Mouse (Mus musculus) MEL (cell line): ENCODE measurements around the gene Uvssa. TPM values are rescaled to one million over a fixed set of nuclear protein-coding genes. Genes with fewer than 3 reads are reported as not detected.
A peak's percentile ranks its signal among the peaks of the same experiment; 100 is the strongest.

Source experiments
- DNase-seq: peaks from one replicate; pipeline ENCODE4 v3.0.0; 2011; ENCODE audit warnings: low read depth, low spot score
- H3K27ac ChIP-seq: 2 replicates; pipeline ENCODE4 v1.5.1; 2012; ENCODE audit warnings: low read depth, mild to moderate bottlenecking, control low read depth, low read length, moderate library complexity; ENCODE audit not compliant: control insufficient read depth
- H3K27me3 ChIP-seq, 2 experiments: fragments of 150-350 bp in 1 of 2; sonication (generic) in 1 of 2; 2 replicates each; pipeline ENCODE4 v1.6.1; 2012; ENCODE audit warnings: low read length in 2 of 2, mild to moderate bottlenecking in 2 of 2, improper control_type of control experiment in 1 of 2, moderate library complexity in 1 of 2; ENCODE audit not compliant: insufficient read depth in 2 of 2, control insufficient read depth in 1 of 2
- H3K36me3 ChIP-seq, 2 experiments: 2 replicates each; pipeline ENCODE4 v1.6.1; 2012 to 2014; ENCODE audit warnings: low read length in 2 of 2, improper control_type of control experiment in 1 of 2, inconsistent platforms in 1 of 2, mild to moderate bottlenecking in 1 of 2; ENCODE audit not compliant: insufficient read depth in 2 of 2, control insufficient read depth in 1 of 2
- H3K4me1 ChIP-seq, 2 experiments: fragments of 150-350 bp in 1 of 2; sonication (generic) in 1 of 2; 2 replicates each; pipeline ENCODE4 v1.6.1; 2012; ENCODE audit warnings: low read length in 2 of 2, improper control_type of control experiment in 1 of 2, mild to moderate bottlenecking in 1 of 2; ENCODE audit not compliant: insufficient read depth in 2 of 2, control insufficient read depth in 1 of 2
- H3K4me3 ChIP-seq, 2 experiments: fragments of 150-350 bp in 1 of 2; sonication (generic) in 1 of 2; 2 replicates each; pipeline ENCODE4 v1.5.1; 2012; ENCODE audit warnings: low read depth in 2 of 2, low read length in 2 of 2, mild to moderate bottlenecking in 2 of 2, moderate library complexity in 2 of 2, control low read depth in 1 of 2, improper control_type of control experiment in 1 of 2; ENCODE audit not compliant: control insufficient read depth in 1 of 2, insufficient read depth in 1 of 2
- H3K79me2 ChIP-seq: 2 replicates; pipeline ENCODE4 v1.6.1; 2012; ENCODE audit warnings: mild to moderate bottlenecking, low read length, moderate library complexity; ENCODE audit not compliant: control insufficient read depth, poor library complexity, insufficient read depth
- H3K9ac ChIP-seq: 2 replicates; pipeline ENCODE4 v1.6.1; 2012; ENCODE audit warnings: low read depth, mild to moderate bottlenecking, control low read depth, low read length, moderate library complexity; ENCODE audit not compliant: control insufficient read depth, poor library complexity, severe bottlenecking
- H3K9me3 ChIP-seq: fragments of 150-350 bp; sonication (generic); replicated peaks from 2 replicates; pipeline ENCODE4 v1.6.1; 2012; ENCODE audit warnings: mild to moderate bottlenecking, low read length, improper control_type of control experiment, moderate library complexity; ENCODE audit not compliant: insufficient read depth
- BHLHE40 ChIP-seq: IDR thresholded peaks from 2 replicates; pipeline ENCODE4 v1.6.1; 2012; ENCODE audit warnings: low read depth, mild to moderate bottlenecking, inconsistent platforms, low read length, improper control_type of control experiment, borderline replicate concordance
- CHD1 ChIP-seq: IDR thresholded peaks from 2 replicates; pipeline ENCODE4 v1.6.1; 2012; ENCODE audit warnings: low read depth, mild to moderate bottlenecking, inconsistent platforms, low read length, improper control_type of control experiment
- E2F4 ChIP-seq: IDR thresholded peaks from 2 replicates; pipeline ENCODE4 v1.6.1; 2011; ENCODE audit warnings: low read depth, low read length, improper control_type of control experiment, borderline replicate concordance
- ELF1 ChIP-seq: IDR thresholded peaks from 2 replicates; pipeline ENCODE4 v1.6.1; 2014; ENCODE audit warnings: low read depth, mild to moderate bottlenecking, inconsistent platforms, low read length, improper control_type of control experiment, moderate library complexity
- EP300 ChIP-seq, 2 experiments: IDR thresholded peaks; 2 replicates each; pipeline ENCODE4 v1.6.1; 2011; ENCODE audit warnings: improper control_type of control experiment in 2 of 2, low read length in 2 of 2, low read depth in 1 of 2, mild to moderate bottlenecking in 1 of 2
- GABPA ChIP-seq: IDR thresholded peaks from 2 replicates; pipeline ENCODE4 v1.6.1; 2012; ENCODE audit warnings: low read depth, mild to moderate bottlenecking, inconsistent platforms, low read length, improper control_type of control experiment, moderate library complexity
- GATA1 ChIP-seq: IDR thresholded peaks from 2 replicates; pipeline ENCODE4 v1.6.1; 2011; ENCODE audit warnings: low read depth, low read length, improper control_type of control experiment
- MAZ ChIP-seq: IDR thresholded peaks from 2 replicates; pipeline ENCODE4 v1.6.1; 2012; ENCODE audit warnings: low read depth, mild to moderate bottlenecking, inconsistent platforms, low read length, improper control_type of control experiment
- MXI1 ChIP-seq: IDR thresholded peaks from 2 replicates; pipeline ENCODE4 v1.6.1; 2011; ENCODE audit warnings: mild to moderate bottlenecking, low read depth, low read length, improper control_type of control experiment
- MYB ChIP-seq: IDR thresholded peaks from 2 replicates; pipeline ENCODE4 v1.6.1; 2011; ENCODE audit warnings: mild to moderate bottlenecking, low read depth, low read length, improper control_type of control experiment
- MYC ChIP-seq: IDR thresholded peaks from 2 replicates; pipeline ENCODE4 v1.6.1; 2011; ENCODE audit warnings: low read depth, mild to moderate bottlenecking, low read length, improper control_type of control experiment, moderate library complexity
- NELFE ChIP-seq: IDR thresholded peaks from 2 replicates; pipeline ENCODE4 v1.6.1; 2011; ENCODE audit warnings: low read depth, low read length, improper control_type of control experiment
- NRF1 ChIP-seq: IDR thresholded peaks from 2 replicates; pipeline ENCODE4 v1.6.1; 2014; ENCODE audit warnings: low read depth, mild to moderate bottlenecking, inconsistent platforms, low read length, improper control_type of control experiment, moderate library complexity; ENCODE audit not compliant: poor library complexity, insufficient read depth, severe bottlenecking
- POLR2AphosphoS2 ChIP-seq: IDR thresholded peaks from 2 replicates; pipeline ENCODE4 v1.6.1; 2011; ENCODE audit warnings: low read length, improper control_type of control experiment
- POLR2AphosphoS5 ChIP-seq: IDR thresholded peaks from 2 replicates; pipeline ENCODE4 v1.6.1; 2012; ENCODE audit warnings: low read depth, borderline replicate concordance, mild to moderate bottlenecking, inconsistent platforms, low read length, moderate library complexity, mixed read lengths
- RAD21 ChIP-seq: IDR thresholded peaks from 2 replicates; pipeline ENCODE4 v1.6.1; 2011; ENCODE audit warnings: mild to moderate bottlenecking, low read depth, low read length, improper control_type of control experiment
- RCOR1 ChIP-seq: IDR thresholded peaks from 2 replicates; pipeline ENCODE4 v1.6.1; 2012; ENCODE audit warnings: low read depth, mild to moderate bottlenecking, inconsistent platforms, low read length, improper control_type of control experiment
- TAL1 ChIP-seq: IDR thresholded peaks from 2 replicates; pipeline ENCODE4 v1.6.1; 2012; ENCODE audit warnings: mild to moderate bottlenecking, inconsistent platforms, low read length, moderate library complexity, mixed read lengths
- TBP ChIP-seq: IDR thresholded peaks from 2 replicates; pipeline ENCODE4 v1.8.0; 2011; ENCODE audit warnings: low read depth, low read length, improper control_type of control experiment
- TCF12 ChIP-seq: IDR thresholded peaks from 2 replicates; pipeline ENCODE4 v1.6.1; 2014; ENCODE audit warnings: low read depth, mild to moderate bottlenecking, inconsistent platforms, low read length, improper control_type of control experiment, moderate library complexity
- UBTF ChIP-seq: IDR thresholded peaks from 2 replicates; pipeline ENCODE4 v1.6.1; 2012; ENCODE audit warnings: low read depth, mild to moderate bottlenecking, inconsistent platforms, low read length, improper control_type of control experiment, moderate library complexity, borderline replicate concordance; ENCODE audit not compliant: insufficient read depth
- USF1 ChIP-seq: IDR thresholded peaks from 2 replicates; pipeline ENCODE4 v1.6.1; 2014; ENCODE audit warnings: low read depth, mild to moderate bottlenecking, inconsistent platforms, low read length, improper control_type of control experiment, moderate library complexity
- ZC3H11A ChIP-seq: IDR thresholded peaks from 2 replicates; pipeline ENCODE4 v1.6.1; 2012; ENCODE audit warnings: low read depth, mild to moderate bottlenecking, inconsistent platforms, low read length, improper control_type of control experiment
- ZKSCAN1 ChIP-seq: IDR thresholded peaks from 2 replicates; pipeline ENCODE4 v1.6.1; 2012; ENCODE audit warnings: low read depth, mild to moderate bottlenecking, inconsistent platforms, low read length, improper control_type of control experiment, moderate library complexity
- polyA plus RNA-seq, 2 experiments: library from polyadenylated mRNA; stranded (reverse) in 1 of 2; unstranded in 1 of 2; fragments of >175 nt in 1 of 2; fragments of >200 nt in 1 of 2; gene quantifications; 2 replicates each; pipeline versions ENCODE4 v1.2.1 to v1.2.4; 2012; ENCODE audit warnings: low replicate concordance in 2 of 2, low read depth in 1 of 2; ENCODE audit not compliant: insufficient read length in 2 of 2, insufficient read depth in 1 of 2, missing spikeins in 1 of 2
- total RNA-seq: library from RNA; depleted of rRNA; stranded (reverse); fragments of 300-350 nt; gene quantifications from 2 replicates; pipeline ENCODE4 v1.2.3, GENCODE M21; 2012

The Uvssa gene
- total and polyA plus RNA-seq, 3 experiments: 6.3 to 10.6 TPM; not detected in 1

DNA sequence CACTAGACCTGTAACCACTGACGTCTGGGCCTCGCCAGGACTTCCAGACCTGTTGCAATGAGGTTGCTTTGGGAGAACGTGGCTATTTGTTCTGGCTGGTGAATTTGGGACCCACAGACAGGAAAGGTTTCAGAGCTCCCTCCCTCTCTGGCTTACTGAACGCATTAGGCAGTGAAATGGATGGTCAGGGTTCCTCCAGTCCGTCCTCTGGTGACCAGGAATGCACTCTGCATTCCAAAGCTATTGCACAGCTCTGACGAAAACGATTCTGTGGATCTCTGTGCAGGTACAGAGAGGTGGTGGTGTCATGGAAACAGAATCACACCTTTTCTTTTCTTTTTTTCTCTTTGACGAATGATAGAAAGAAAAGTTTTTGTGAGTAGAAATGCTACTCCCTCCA lies 41.1 kb upstream of the Uvssa start:
- no peak overlapping the region for H3K27ac ChIP-seq
- H3K9me3 ChIP-seq: no peaks in the 10 kb centered on the region
- no peaks in the 10 kb centered on the region for H3K27me3 ChIP-seq
- no peak for TF ChIP-seq RCOR1
- no peak for TF ChIP-seq MAZ
- TF ChIP-seq GATA1: no peak
- TF ChIP-seq USF1: no peak
- TF ChIP-seq TBP: no peak
- no peak for TF ChIP-seq NELFE
- no peak for TF ChIP-seq MYB
- no peak for TF ChIP-seq ZC3H11A
- no peak for TF ChIP-seq GABPA
- TF ChIP-seq TCF12: no peak
- no peak for TF ChIP-seq BHLHE40
- H3K9ac ChIP-seq: 0 out of 2 replicates have a peak overlapping the region, but pooled peaks have one; percentile 6
- no peak for DNase-seq
- H3K79me2 ChIP-seq: peaks cover 67% of the 10 kb centered on the region
- no peak overlapping the region for H3K4me3 ChIP-seq
- H3K4me1 ChIP-seq: peaks cover 0 to 21% of the 10 kb centered on the region in 2 experiments; a peak in 2 of 4 replicates
- H3K36me3 ChIP-seq: peaks cover 6 to 16% of the 10 kb centered on the region in 2 experiments

DNA sequence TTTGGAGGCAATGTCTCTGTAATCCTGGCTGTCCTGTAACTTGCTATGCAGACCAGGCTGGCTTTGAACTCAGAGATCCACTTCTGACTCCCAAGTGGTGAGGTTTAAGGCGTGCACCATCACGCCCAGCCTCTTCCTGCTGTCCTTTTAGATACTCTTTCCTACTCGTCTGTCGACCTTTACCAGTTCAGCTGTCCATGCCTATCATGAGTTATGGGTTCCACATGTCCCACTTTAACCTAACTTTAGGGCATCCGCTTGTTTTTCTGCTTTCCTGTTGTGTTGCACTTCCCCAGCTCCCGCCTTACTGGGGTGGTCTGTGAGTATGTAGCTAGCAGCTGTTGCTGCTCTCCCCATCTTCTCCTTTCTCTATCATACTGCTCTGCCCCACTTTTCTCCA lies 37.2 kb upstream of the Uvssa start:
- H3K27me3 ChIP-seq: no peaks in the 10 kb centered on the region
- H3K9ac ChIP-seq: no peak overlapping the region
- no peak overlapping the region for H3K27ac ChIP-seq
- DNase-seq: no peak
- TF ChIP-seq E2F4: no peak
- no peak for TF ChIP-seq RCOR1
- no peak for TF ChIP-seq TAL1
- TF ChIP-seq POLR2AphosphoS2: no peak
- no peak for TF ChIP-seq UBTF
- TF ChIP-seq NELFE: no peak
- TF ChIP-seq ELF1: no peak
- no peak for TF ChIP-seq POLR2AphosphoS5
- no peak for TF ChIP-seq NRF1
- no peak for TF ChIP-seq GABPA
- TF ChIP-seq ZKSCAN1: no peak
- no peak for TF ChIP-seq EP300 (IDR thresholded peaks at IDR 0.05; ENCODE audit: low read depth in 1 of 2, low read length in 2 of 2)
- TF ChIP-seq BHLHE40: no peak
- TF ChIP-seq MXI1: no peak
- no peak for TF ChIP-seq CHD1
- TF ChIP-seq RAD21: no peak
- TF ChIP-seq MYC: no peak
- TF ChIP-seq USF1: no peak
- H3K4me3 ChIP-seq: no peak overlapping the region
- H3K36me3 ChIP-seq: peaks cover 9 to 37% of the 10 kb centered on the region in 2 experiments
- H3K79me2 ChIP-seq: peaks cover 92% of the 10 kb centered on the region
- peaks cover 0 to 35% of the 10 kb centered on the region in 2 experiments; a peak in 3 of 4 replicates for H3K4me1 ChIP-seq
- H3K9me3 ChIP-seq: no peaks in the 10 kb centered on the region
